Mouse (Mus musculus): ENCODE measurements at regions not wholly inside any gene's neighbourhood (a gene's known extent, or its start where the extent isn't known, plus 50 kb on each side); places are given as distances from the start of the nearest gene placed in this dataset.

- TF ChIP-seq CTCF (IDR thresholded peaks at IDR 0.05; ENCODE audit: insufficient read depth, low read length) (no peak), POLR2A (IDR thresholded peaks at IDR 0.05; ENCODE audit: borderline replicate concordance, extremely low read depth, low read depth, low read length) (no peak)
These were observed 56.0 kb upstream of the Ly86 start for GRCm38 (mm10) chr13:37288993-37289392.

Data from lung, adult 2 months (tissue).